Mouse (Mus musculus): ENCODE measurements at regions not wholly inside any gene's neighbourhood (a gene's known extent, or its start where the extent isn't known, plus 50 kb on each side); places are given as distances from the start of the nearest gene placed in this dataset.

DNA sequence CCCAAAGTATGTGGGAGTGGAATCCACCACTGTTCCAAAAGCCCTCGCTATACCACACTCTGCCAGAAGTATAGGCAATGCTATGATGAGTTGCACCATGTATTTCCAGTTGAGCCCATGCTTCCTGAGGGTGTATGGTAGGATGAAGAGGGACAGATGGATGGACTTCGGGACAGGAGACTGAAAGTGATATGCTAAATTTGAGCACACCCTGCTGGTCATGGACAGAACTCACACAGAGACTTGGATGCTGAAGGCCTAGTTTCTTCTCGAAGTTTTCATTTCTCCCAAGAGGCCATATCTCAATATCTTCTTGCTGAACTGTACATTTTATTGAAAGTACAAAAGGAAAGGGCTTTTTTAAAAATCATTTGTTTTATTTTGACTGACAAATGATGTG, 70.9 kb upstream of the Zic4 start:
- no peak for DNase-seq (ENCODE audit: low spot score)
- Histone ChIP-seq H3K36me3 (no peaks in the 10 kb centered on the region), H3K27ac (replicated peaks) (no peak overlapping the region), H3K9me3 (replicated peaks) (no peaks in the 10 kb centered on the region), H3K4me3 (no peak overlapping the region), H3K27me3 (ENCODE audit: low read depth, poor library complexity, severe bottlenecking) (no peaks in the 10 kb centered on the region), H3K4me1 (0 out of 2 replicates have a peak, but pooled peaks cover 3% of the 10 kb centered on the region)
- 78% methylated on average over 3 of the region's 3 CpGs for WGBS

All from midbrain, embryonic 10.5 days (tissue).